Mouse (Mus musculus) ZHBTc4 (cell line): Measurements from ENCODE around the gene Ccr5.
"Not testable (repeated sequence)": the region's sequence is repeated elsewhere in the genome, so short reads cannot be mapped to it uniquely, and the experiment has no call there.

Source experiments
- DNase-seq: peaks from one replicate; pipeline ENCODE4 v3.0.0-alpha.2; 2011; ENCODE audit warnings: low read depth, low spot score

The Ccr5 gene

GRCm38 (mm10) chr9:124121387-124122184, at the start of gene Ccr5:
Ccr5 (plus strand) TSS chr9:124121543.
- DNase-seq: no peak

GRCm38 (mm10) chr9:124079803-124080202, 41.5 kb upstream of the Ccr5 start:
- DNase-seq: no peak

GRCm38 (mm10) chr9:124080471-124080870, 40.9 kb upstream of the Ccr5 start:
- not testable (repeated sequence) for DNase-seq

- DNase-seq: no peak
Measured at GRCm38 (mm10) chr9:124090441-124090840, 30.9 kb upstream of the Ccr5 start.

- no peak for DNase-seq
Measured at GRCm38 (mm10) chr9:124099127-124099526, 22.2 kb upstream of the Ccr5 start.

GRCm38 (mm10) chr9:124100357-124100756, 21.0 kb upstream of the Ccr5 start:
- no peak for DNase-seq

- no peak for DNase-seq
Measured at GRCm38 (mm10) chr9:124101723-124102122, 19.6 kb upstream of the Ccr5 start, which contains the start of gene Ccr2. Ccr2 (plus strand) TSS chr9:124101950.

GRCm38 (mm10) chr9:124103199-124103598, 18.1 kb upstream of the Ccr5 start:
- DNase-seq: no peak

GRCm38 (mm10) chr9:124105196-124105595, 16.1 kb upstream of the Ccr5 start:
- no peak for DNase-seq

GRCm38 (mm10) chr9:124107232-124107631, 14.1 kb upstream of the Ccr5 start:
- no peak for DNase-seq

- no peak for DNase-seq
Measured at GRCm38 (mm10) chr9:124108356-124109127, 12.8 kb upstream of the Ccr5 start.

GRCm38 (mm10) chr9:124111997-124112396, 9.3 kb upstream of the Ccr5 start:
- DNase-seq: no peak

GRCm38 (mm10) chr9:124112591-124113239, 8.6 kb upstream of the Ccr5 start:
- DNase-seq: no peak

GRCm38 (mm10) chr9:124113777-124114176, 7.6 kb upstream of the Ccr5 start:
- DNase-seq: no peak

GRCm38 (mm10) chr9:124118489-124118888, 2.9 kb upstream of the Ccr5 start:
- DNase-seq: peak; percentile 23

GRCm38 (mm10) chr9:124125576-124125975, 4.2 kb downstream of the Ccr5 start:
- no peak for DNase-seq

GRCm38 (mm10) chr9:124126373-124126772, 5.0 kb downstream of the Ccr5 start:
- DNase-seq: no peak

GRCm38 (mm10) chr9:124127412-124127811, 6.1 kb downstream of the Ccr5 start:
- no peak for DNase-seq

- DNase-seq: peak; percentile 44
Measured at GRCm38 (mm10) chr9:124128379-124128778, 7.0 kb downstream of the Ccr5 start.

GRCm38 (mm10) chr9:124132899-124133298, 11.6 kb downstream of the Ccr5 start:
- not testable (repeated sequence) for DNase-seq

GRCm38 (mm10) chr9:124134919-124135318, 13.6 kb downstream of the Ccr5 start:
- DNase-seq: not testable (repeated sequence)

GRCm38 (mm10) chr9:124137619-124138018, 16.3 kb downstream of the Ccr5 start:
- DNase-seq: no peak
